Mouse (Mus musculus) urinary bladder, postnatal 36 days (tissue): ENCODE data around the gene Serpina1a.
"Not testable (repeated sequence)": the region's sequence is repeated elsewhere in the genome, so short reads cannot be mapped to it uniquely, and the experiment has no call there.

Experiments
- DNase-seq, 2 experiments: peaks; one replicate each; pipeline ENCODE4 v3.0.0; 2022; ENCODE audit warnings: low spot score in 2 of 2, mixed read lengths in 1 of 2

Gene Serpina1a

DNA sequence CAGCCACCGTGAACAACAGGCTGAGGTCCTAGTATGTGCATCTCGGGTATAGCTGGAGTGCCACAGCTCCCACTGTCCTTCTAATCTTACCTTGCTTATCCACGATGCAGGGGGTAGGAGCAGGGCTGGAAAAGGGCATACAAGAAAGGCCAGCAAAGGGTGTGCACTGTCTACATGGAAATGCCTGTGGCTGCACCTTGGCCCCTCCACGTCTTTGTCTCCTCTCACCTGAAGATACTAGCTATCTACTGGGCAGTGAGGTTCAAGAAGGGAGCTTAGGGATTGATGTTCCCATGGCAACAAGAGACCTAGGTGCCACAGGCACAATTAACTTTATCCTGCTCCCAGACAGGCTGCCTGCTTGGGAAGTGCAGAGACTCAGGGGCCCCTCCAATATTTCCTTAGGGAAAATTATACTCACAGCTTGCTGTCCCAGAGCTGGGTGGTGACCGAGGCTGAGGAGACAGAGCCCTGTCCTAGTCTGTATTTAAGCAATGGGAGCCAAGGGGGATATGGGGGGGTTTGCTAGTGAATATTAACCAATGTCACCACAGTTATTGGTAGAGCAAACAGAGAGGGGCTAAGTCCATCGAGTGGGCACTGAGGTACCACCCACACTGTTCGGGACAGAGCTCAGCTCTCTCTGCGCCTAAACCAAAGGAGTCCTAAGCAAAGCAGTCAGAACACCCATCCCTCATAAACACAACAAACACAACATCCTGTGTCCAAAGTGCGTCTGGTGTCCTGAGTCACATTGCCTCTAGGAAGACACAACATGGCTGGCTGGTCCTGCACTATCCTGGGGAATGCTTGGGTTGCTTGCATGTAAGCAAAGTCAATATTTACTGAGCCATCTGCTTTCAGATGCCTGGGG, at the start of gene Serpina1a:
Gene Serpina1a (minus strand): TSS at position 462 of the 874 bp plus-strand sequence.
- DNase-seq = not testable (repeated sequence)

DNA sequence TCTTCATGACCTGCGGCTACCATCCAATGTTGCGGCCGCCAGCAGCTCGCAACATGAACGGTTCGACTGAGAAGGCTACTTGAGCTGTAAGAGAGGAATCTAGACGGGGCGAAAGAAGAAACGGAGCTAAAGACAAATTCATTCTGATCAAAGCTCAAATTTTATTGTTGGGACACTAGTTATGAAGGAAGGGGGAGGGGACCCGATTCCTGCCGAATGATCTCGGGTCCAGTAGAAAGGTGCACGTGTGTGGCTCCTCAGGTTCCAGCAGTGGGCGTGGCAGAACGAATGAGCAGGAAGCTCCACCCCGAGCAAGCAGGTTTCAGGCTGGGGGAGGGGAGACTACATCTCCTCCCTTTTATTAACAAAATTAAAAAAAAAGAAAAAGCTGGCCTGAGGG, 45.8 kb upstream of the Serpina1a start:
- DNase-seq = not testable (repeated sequence)

DNA sequence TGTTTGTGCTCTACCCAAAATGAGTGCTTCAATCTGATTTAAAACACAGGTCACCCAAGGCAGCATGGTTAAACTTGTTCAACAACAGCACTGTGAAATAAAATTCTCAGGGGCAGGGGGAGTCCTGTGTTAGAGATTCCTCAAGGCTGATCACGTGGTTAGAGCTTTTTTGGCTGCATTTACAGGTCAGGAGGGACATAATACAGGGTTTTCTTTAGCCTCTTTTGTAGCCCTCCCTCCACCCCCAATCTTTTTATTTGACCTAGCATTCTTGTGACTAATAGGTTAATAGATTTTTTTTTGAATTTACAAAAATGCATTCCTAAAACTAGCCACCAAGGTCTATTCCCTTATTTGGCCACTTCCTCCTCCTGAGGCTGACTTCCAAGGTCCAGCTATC, 44.4 kb upstream of the Serpina1a start:
- DNase-seq = not testable (repeated sequence)

DNA sequence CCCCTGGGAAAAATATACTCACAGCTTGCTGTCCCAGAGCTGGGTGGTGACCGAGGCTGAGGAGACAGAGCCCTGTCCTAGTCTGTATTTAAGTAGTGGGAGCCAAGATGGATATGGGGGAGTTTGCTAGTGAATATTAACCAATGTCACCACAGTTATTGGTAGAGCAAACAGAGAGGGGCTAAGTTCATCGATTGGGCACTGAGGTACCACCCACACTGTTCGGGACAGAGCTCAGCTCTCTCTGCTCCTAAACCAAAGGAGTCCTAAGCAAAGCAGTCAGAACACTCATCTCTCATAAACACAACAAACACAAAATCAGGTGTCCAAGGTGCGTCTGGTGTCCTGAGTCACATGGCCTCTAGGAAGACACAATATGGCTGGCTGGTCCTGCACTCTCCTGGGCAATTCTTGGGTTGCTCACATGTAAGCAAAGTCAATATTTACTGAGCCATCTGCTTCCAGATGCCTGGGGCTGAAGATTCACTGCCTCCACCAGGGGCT, 41.5 kb upstream of the Serpina1a start, which contains the start of gene Serpina1c:
Gene Serpina1c (minus strand): TSS at position 51 of the 504 bp plus-strand sequence.
- DNase-seq = not testable (repeated sequence)

DNA sequence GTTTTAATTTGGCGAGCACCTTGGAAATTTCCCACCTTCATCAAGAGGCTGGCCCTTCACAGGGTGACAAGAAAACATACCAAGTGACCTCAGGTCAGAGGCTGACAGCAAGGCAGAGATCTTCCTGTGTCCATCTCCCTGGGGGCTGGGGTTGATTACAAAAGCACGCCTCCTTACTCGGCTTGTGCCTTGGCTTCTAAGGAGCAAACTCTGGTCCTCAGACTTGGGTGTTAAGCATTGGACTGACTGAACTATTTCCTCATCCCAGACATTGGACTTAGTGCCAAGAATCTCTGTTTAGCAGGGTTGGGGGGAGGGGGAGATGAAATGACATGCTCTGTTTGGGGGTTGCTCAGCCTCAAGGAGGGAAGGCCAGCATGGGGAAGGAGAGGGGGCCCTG, 38.6 kb upstream of the Serpina1a start:
- DNase-seq = peak in 1 of 2 experiments; percentile 20

DNA sequence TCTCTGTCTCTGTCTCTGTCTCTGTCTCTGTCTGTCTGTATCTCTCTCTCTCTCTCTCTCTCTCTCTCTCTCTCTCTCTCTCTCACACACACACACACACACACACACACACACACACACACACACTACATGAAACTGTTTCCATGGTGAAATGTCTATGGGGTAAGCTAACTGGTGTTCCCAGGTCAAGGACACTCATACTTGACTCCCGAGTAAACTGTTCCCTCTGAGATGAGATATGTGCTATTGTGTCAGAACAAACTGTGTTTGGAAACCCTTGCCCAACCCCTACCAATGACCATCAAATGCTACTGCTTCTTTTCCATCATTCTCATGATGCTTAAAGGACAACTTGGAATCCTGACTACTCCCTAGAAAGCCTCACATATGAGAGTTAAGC, 3.5 kb upstream of the Serpina1a start:
- not testable (repeated sequence) for DNase-seq

DNA sequence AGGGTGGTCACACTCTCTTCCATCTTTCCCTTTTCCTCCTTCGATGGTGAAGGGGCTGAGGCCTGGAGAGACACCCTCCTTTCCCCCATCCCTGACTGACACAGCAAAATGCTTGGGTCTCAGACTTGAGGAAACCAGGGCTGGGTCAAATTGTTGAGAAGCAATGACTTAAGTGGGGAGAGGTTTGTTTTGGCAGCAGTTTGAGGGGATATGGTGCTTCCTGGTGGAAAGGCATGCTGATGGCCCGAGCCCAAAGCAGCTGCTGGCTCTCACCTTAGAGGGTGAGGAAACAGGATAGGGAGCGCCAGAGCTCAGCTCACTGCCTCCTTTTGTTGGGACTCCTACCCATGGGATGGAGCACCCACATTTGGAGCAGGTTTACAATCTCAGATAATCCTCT, 2.4 kb downstream of the Serpina1a start:
- DNase-seq = no peak

DNA sequence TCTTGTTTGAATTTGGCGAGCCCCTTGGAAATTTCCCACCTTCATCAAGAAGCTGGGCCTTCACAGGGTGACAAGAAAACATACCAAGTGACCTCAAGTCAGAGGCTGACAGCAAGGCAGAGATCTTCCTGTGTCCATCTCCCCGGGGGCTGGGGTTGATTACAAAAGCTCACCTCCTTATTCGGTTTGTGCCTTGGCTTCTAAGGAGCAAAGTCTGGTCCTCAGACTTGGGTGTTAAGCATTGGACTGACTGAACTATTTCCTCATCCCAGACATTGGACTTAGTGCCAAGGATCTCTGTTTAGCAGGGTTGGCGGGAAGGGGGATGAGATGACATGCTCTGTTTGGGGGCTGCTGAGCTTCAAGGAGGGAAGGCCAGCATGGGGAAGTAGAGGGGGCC, 2.8 kb downstream of the Serpina1a start:
- not testable (repeated sequence) for DNase-seq

DNA sequence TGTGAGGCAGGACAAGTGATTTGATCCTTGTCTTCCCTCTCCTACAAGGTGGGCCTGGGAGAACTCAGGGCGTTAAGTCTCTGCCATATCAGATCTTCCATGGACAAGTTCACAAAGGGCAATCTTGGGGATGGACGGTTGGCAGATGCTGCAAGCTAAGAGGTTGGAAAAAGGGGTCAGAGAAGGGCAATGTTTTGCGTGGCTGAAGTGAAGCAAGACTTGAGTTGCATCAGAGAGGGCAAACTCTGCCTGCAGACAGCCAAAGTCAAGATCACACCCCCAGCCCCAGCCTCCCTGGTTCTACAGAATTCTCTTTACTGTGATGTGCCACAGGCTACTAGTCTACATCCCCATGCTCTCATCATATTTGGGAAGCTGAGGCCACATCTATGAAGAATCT, 3.8 kb downstream of the Serpina1a start:
- DNase-seq = not testable (repeated sequence)

DNA sequence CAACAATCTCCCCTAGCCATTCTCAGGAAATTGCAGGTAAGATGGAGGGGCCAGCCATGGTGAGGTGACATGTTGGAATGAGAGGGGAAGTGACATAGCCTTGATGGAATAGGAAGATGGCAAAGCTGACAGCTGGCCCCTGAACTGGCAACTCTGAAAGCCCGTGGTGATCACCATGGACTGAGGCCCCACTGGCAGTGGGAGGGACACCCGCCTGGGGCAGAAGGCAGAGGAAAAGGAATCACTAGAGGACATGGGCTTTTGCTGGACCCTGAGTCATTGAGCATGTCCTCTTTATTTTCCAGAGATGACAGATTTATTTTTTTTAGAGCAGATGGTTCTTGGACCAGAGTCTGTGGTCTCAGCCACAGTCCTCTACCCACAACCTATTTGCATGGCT, 10.3 kb downstream of the Serpina1a start:
- DNase-seq = not testable (repeated sequence)

DNA sequence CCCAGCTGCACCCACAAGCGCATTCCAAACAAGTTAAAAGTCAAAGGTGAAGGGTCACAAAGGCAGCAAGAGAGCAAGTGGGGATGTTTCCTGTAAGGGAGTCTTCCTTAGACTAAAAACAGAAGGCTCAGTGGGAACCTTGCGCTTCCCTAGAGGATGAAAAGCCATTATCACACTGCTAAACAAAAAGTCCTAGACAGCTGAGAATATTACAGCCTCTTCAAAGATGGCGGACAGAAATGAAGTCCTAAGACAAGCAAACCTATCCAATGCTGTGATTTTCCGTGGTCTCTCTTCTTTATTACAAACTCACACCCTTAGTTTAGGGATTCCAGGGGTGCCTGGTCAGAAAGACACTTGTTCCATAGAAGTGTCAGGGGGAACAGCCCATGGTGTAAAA, 33.1 kb downstream of the Serpina1a start, which contains the start of gene Serpina1b:
Gene Serpina1b (minus strand): TSS at position 101 of the 400 bp plus-strand sequence.
- not testable (repeated sequence) for DNase-seq

DNA sequence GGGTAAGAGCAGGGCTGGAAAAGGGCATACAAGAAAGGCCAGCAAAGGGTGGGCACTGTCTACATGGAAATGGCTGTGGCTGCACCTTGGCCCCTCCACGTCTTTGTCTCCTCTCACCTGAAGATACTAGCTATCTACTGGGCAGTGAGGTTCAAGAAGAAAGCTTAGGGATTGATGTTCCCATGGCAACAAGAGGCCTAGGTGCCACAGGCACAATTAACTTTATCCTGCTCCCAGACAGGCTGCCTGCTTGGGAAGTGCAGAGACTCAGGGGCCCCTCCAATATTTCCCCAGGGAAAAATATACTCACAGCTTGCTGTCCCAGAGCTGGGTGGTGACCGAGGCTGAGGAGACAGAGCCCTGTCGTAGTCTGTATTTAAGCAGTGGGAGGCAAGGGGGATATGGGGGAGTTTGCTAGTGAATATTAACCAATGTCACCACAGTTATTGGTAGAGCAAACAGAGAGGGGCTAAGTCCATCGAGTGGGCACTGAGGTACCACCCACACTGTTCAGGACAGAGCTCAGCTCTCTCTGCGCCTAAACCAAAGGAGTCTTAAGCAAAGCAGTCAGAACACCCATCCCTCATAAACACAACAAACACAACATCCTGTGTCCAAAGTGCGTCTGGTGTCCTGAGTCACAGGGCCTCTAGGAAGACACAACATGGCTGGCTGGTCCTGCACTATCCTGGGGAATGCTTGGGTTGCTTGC, 35.5 kb downstream of the Serpina1a start:
- not testable (repeated sequence) for DNase-seq

DNA sequence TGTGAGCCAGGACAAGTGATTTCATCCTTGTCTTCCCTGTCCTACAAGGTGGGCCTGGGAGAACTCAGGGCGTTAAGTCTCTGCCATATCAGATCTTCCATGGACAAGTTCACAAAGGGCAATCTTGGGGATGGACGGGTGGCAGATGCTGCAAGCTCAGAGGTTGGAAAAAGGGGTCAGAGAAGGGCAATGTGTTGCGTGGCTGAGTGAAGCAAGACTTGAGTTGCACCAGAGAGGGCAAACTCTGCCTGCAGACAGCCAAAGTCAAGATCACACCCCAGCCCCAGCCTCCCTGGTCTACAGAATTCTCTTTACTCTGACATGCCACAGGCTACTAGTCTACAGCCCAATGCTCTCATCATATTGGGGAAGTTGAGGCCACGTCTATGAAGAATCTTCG, 39.5 kb downstream of the Serpina1a start:
- peak in 1 of 2 experiments; percentile 68 for DNase-seq
